Mouse (Mus musculus) small intestine, adult 2 months (tissue): Measurements from ENCODE around the gene Dlg5. TPM values are rescaled to one million over a fixed set of nuclear protein-coding genes. Genes with fewer than 3 reads are reported as not detected.
A peak's percentile ranks its signal among the peaks of the same experiment; 100 is the strongest.

Experiments used
- H3K27ac ChIP-seq: fragments of 200-500 bp; 2 replicates; pipeline ENCODE4 v1.5.1; 2012; ENCODE audit warnings: low read depth, low read length, control low read depth, inconsistent platforms; ENCODE audit not compliant: insufficient read depth
- H3K27me3 ChIP-seq: fragments of 200-500 bp; 2 replicates; pipeline ENCODE4 v1.6.1; 2012; ENCODE audit warnings: mild to moderate bottlenecking, moderate library complexity, low read length, inconsistent platforms; ENCODE audit not compliant: control insufficient read depth, insufficient read depth
- H3K36me3 ChIP-seq: fragments of 200-500 bp; 2 replicates; pipeline ENCODE4 v1.6.1; 2012; ENCODE audit warnings: mild to moderate bottlenecking, low read length, control low read depth, inconsistent platforms; ENCODE audit not compliant: control insufficient read depth, insufficient read depth
- H3K4me1 ChIP-seq: fragments of 200-500 bp; 2 replicates; pipeline ENCODE4 v1.6.1; 2012; ENCODE audit warnings: low read length, inconsistent platforms, mixed read lengths; ENCODE audit not compliant: control insufficient read depth, insufficient read depth, insufficient read length
- H3K4me3 ChIP-seq: fragments of 200-500 bp; 2 replicates; pipeline ENCODE4 v1.5.1; 2012; ENCODE audit warnings: low read depth, mild to moderate bottlenecking, control low read depth, inconsistent platforms, low read length, moderate library complexity
- CTCF ChIP-seq: fragments of 200-500 bp; IDR thresholded peaks from 2 replicates; pipeline ENCODE4 v1.5.1; 2012; ENCODE audit warnings: low read depth, mild to moderate bottlenecking, control low read depth, inconsistent platforms, low read length, moderate library complexity, mixed read lengths; ENCODE audit not compliant: insufficient replicate concordance, insufficient read length; ENCODE audit errors: extremely low read depth
- POLR2A ChIP-seq: fragments of 200-500 bp; IDR thresholded peaks from 2 replicates; pipeline ENCODE4 v1.6.1; 2012; ENCODE audit warnings: low read depth, mild to moderate bottlenecking, control low read depth, inconsistent platforms, low read length, moderate library complexity
- WGBS: fragments of 180-500 bp; shearing (Covaris S2); methylation state at CpG from one replicate; pipeline ENCODE4 v1.1.7; 2018; 5-methylcytosine and 5-hydroxymethylcytosine counted together
- polyA plus RNA-seq: library from polyadenylated mRNA; depleted of rRNA; stranded (reverse); fragments of >200 nt; gene quantifications from 2 replicates; pipeline ENCODE4 v1.2.3, GENCODE M21; 2012

Gene Dlg5
- polyA plus RNA-seq, 1 experiment, result 21.1 TPM

GRCm38 (mm10) chr14:24142926-24143430 lies 102.7 kb downstream of the Dlg5 start:
- peaks cover 31% of the 10 kb centered on the region for H3K36me3 ChIP-seq

GRCm38 (mm10) chr14:24141727-24142126 lies 104.0 kb downstream of the Dlg5 start:
- Histone ChIP-seq H3K36me3 (peaks cover 31% of the 10 kb centered on the region), H3K27ac (peak overlapping the region; percentile 62), H3K27me3 (no peaks in the 10 kb centered on the region), H3K4me1 (peaks cover 21% of the 10 kb centered on the region; the same call in 1 of the 2 replicates), H3K4me3 (no peak overlapping the region)
- 28% methylated on average over 3 of the region's 3 CpGs for WGBS
- TF ChIP-seq CTCF (no peak), POLR2A (no peak)

More at GRCm38 (mm10) chr14:24142926-24143430, 102.7 kb downstream of the Dlg5 start:
- TF ChIP-seq POLR2A, result no peak
- TF ChIP-seq CTCF, result no peak
- H3K4me1 ChIP-seq, result peaks cover 21% of the 10 kb centered on the region; the same call in 1 of the 2 replicates
- H3K4me3 ChIP-seq, result no peak overlapping the region
- H3K27ac ChIP-seq, result no peak overlapping the region
- no peaks in the 10 kb centered on the region for H3K27me3 ChIP-seq
- WGBS, result 86% methylated on average over 3 of the region's 3 CpGs

DNA sequence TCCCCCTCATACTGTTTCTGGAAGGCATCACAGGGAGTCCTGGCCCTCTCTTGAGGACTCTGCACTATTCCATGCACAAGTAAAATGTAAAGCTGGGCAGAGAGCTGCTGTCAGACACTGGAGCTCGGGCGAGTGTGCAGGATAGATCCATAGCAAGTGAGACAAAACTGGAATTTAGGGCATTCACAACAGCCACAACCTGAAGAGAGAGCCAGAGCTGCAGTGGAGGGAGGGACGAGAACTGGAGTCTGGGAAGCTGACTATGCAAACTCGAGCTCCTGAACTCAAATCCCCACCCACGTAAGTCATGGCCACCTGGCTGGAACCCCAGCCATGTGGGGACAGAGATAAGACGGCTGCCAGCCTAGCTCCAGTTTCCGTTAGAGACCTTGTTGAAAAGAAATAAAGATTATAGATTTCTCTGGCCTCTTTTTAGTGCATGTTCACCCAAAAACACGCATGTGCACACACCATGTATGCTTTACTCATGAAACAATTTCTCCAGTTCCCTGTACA lies 105.4 kb downstream of the Dlg5 start:
- peaks cover 31% of the 10 kb centered on the region for H3K36me3 ChIP-seq
- H3K4me3 ChIP-seq, result no peak overlapping the region
- no peak overlapping the region for H3K27ac ChIP-seq
- WGBS, result 23% methylated on average over 8 of the region's 8 CpGs
- TF ChIP-seq POLR2A (no peak), CTCF (no peak)
- H3K27me3 ChIP-seq, result no peaks in the 10 kb centered on the region
- peaks cover 21% of the 10 kb centered on the region; the same call in 1 of the 2 replicates for H3K4me1 ChIP-seq

DNA sequence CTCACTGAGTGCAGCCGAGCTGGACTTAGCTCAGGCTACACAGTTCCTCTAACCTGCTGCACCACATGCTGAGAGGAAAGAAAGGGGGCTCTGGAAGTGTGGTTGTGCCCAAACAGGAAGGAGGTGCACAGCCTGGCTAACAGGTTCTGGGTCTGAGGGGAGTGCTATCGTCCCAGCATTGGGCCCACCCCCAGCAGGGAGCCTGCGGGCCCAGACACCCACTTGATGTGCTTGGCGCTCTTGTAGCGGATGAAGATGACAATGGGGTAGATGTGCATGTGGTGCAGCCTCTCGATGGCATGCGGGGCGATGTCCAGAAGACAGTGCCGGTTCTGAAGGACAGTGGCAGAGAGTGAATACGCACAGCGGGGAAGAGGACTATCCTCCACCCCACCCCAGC lies 108.8 kb downstream of the Dlg5 start:
- WGBS, result 93% methylated on average over 11 of the region's 11 CpGs
- TF ChIP-seq POLR2A (no peak), CTCF (no peak)
- peaks cover 28% of the 10 kb centered on the region for H3K36me3 ChIP-seq

DNA sequence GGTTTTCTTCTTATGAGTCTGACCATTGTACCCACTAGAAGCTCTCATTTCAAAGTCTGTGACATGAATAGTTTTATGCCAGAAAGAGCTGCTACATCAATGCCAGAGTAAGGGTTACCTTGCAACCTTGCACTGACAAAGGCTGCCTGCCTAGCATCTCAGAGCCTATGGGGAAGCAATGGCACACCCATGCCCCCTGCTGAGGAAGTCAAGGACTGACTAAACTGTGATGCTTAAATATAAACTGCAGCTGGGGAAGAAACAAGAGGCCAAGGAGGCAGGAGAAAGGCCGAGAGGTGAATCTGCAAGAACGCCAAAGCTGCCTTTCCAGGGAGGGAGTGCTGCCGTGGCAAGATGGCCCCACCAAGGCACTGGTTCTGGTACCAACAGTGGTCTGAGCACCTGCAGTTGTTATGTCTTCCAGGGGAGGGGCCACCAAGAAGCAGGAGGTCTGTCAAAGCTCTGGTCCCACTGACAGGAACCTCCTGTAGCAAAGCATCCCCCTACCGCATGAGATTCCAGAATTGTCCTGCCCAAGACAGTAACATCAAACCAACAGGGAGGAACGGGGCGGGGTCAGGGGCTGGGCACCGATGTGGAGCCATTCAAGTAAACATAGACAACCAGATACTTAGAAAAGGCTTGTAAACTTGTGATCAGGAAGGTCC lies 111.0 kb downstream of the Dlg5 start:
- WGBS, result 80% methylated on average over 7 of the region's 7 CpGs
- Histone ChIP-seq H3K27me3 (no peaks in the 10 kb centered on the region), H3K36me3 (peaks cover 28% of the 10 kb centered on the region), H3K27ac (no peak overlapping the region), H3K4me1 (peaks cover 6% of the 10 kb centered on the region), H3K4me3 (no peak overlapping the region)
- TF ChIP-seq POLR2A (no peak), CTCF (no peak)

More for the DNA sequence above, 108.8 kb downstream of the Dlg5 start:
- no peak overlapping the region for H3K4me3 ChIP-seq
- peaks cover 19% of the 10 kb centered on the region for H3K4me1 ChIP-seq
- no peak overlapping the region for H3K27ac ChIP-seq
- H3K27me3 ChIP-seq, result no peaks in the 10 kb centered on the region

DNA sequence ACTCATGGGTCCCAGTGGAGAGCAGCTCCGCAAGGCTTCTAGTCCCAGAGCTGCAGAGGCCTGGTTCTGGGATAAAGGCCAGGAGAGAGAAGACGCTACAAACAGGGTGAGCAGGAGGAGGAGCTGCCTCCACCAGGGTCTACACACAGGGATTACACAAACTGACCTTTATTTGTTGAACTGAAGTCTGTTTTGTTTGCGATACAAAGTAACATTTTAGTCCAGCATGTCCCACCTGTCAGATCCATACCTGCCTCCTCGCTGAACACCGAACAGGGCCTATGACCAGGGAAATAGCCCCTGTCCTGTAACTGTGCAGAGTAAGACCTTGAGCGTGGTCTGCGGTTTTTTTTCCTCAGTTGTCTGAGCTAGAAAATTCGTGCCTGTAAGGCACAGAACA lies 111.9 kb downstream of the Dlg5 start:
- Histone ChIP-seq H3K4me3 (no peak overlapping the region), H3K36me3 (peaks cover 28% of the 10 kb centered on the region), H3K27me3 (no peaks in the 10 kb centered on the region), H3K27ac (no peak overlapping the region), H3K4me1 (peaks cover 6% of the 10 kb centered on the region)
- 88% methylated on average over 8 of the region's 8 CpGs for WGBS
- TF ChIP-seq POLR2A, result no peak
- no peak for TF ChIP-seq CTCF

DNA sequence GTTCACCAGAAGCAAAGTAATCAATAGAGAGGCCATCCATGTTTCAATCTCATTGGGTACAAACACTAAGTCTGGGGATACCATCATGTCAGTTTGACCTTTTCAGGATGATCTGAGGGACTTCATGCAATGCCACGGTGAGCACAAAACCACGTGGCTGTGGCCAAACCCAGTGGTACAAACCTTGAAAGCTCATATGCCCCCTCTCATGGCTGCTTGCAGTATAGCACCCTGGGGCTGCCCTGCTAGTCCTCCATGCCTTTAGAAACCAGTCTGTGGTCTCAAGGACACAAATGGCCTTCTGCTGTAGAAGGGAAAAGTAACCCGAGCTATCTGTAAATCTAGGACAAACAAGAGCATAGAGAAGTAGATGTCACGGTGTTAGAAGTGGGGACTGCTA lies 113.6 kb downstream of the Dlg5 start:
- Histone ChIP-seq H3K4me1 (peaks cover 6% of the 10 kb centered on the region), H3K36me3 (peaks cover 18% of the 10 kb centered on the region), H3K4me3 (no peak overlapping the region), H3K27ac (no peak overlapping the region), H3K27me3 (no peaks in the 10 kb centered on the region)
- peak; percentile 25; the same call in 1 of the 2 replicates for TF ChIP-seq CTCF
- TF ChIP-seq POLR2A, result no peak
- WGBS, result 50% methylated on average over 4 of the region's 4 CpGs

DNA sequence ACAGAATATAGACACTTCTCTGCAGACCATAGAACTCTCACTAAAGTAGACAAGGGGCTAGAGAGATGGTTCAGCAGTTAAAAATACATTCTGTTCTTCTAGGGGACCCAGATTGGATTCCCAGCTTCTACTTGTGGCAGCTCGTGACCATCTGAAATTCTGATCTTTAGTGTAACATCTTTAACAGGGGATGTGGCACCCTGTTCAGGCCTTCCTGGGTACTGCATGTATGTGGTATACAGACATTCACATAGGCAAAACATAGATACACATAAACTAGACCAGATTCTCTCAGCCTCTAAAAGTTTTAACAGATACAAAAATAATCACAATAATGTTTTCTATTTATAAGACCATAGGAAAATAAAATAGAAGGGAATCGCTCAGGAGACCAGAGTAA lies 120.7 kb downstream of the Dlg5 start:
- Histone ChIP-seq H3K4me3 (no peak overlapping the region), H3K27me3 (no peaks in the 10 kb centered on the region), H3K27ac (no peak overlapping the region), H3K36me3 (no peaks in the 10 kb centered on the region), H3K4me1 (no peaks in the 10 kb centered on the region)
- TF ChIP-seq POLR2A (no peak), CTCF (no peak)
- WGBS, result 82% methylated on average over 2 of the region's 2 CpGs
